Mouse (Mus musculus) midbrain, embryonic 10.5 days (tissue): ENCODE data around the gene Gm21834. TPM values are rescaled to one million over a fixed set of nuclear protein-coding genes. Genes with fewer than 3 reads are reported as not detected.

Experiments used
- DNase-seq: peaks from one replicate; pipeline ENCODE4 v3.0.0-alpha.2; 2017; ENCODE audit warnings: low spot score
- H3K27ac ChIP-seq: fragments of 300-500 bp; sonication (generic); replicated peaks from 2 replicates; pipeline ENCODE4 v1.5.1; 2016; ENCODE audit warnings: mild to moderate bottlenecking
- H3K27me3 ChIP-seq: fragments of 300-500 bp; sonication (generic); 2 replicates; pipeline ENCODE4 v1.6.1; 2016; ENCODE audit warnings: low read depth, mild to moderate bottlenecking; ENCODE audit not compliant: poor library complexity, severe bottlenecking
- H3K36me3 ChIP-seq: fragments of 300-500 bp; sonication (generic); 2 replicates; pipeline ENCODE4 v1.6.1; 2016; ENCODE audit warnings: mild to moderate bottlenecking, moderate library complexity
- H3K4me1 ChIP-seq: fragments of 300-500 bp; sonication (generic); 2 replicates; pipeline ENCODE4 v1.6.1; 2016
- H3K4me3 ChIP-seq: fragments of 300-500 bp; sonication (generic); 2 replicates; pipeline ENCODE4 v1.5.1; 2016; ENCODE audit warnings: mild to moderate bottlenecking, moderate library complexity
- H3K9me3 ChIP-seq: fragments of 300-500 bp; sonication (generic); replicated peaks from 2 replicates; pipeline ENCODE4 v1.6.1; 2016; ENCODE audit warnings: mild to moderate bottlenecking
- WGBS: fragments of 180-500 bp; shearing (Covaris S2); methylation state at CpG from one replicate; pipeline ENCODE4 v1.1.7; 2016; 5-methylcytosine and 5-hydroxymethylcytosine counted together
- polyA plus RNA-seq: library from polyadenylated mRNA; unstranded; fragments of >200 nt; fragmentation: Nextera tagmentation; extraction: Ambion mirVana; gene quantifications from 2 replicates; pipeline ENCODE4 v1.2.1, GENCODE M21; 2016

Gene Gm21834
- not detected in 2 replicates for polyA plus RNA-seq

DNA sequence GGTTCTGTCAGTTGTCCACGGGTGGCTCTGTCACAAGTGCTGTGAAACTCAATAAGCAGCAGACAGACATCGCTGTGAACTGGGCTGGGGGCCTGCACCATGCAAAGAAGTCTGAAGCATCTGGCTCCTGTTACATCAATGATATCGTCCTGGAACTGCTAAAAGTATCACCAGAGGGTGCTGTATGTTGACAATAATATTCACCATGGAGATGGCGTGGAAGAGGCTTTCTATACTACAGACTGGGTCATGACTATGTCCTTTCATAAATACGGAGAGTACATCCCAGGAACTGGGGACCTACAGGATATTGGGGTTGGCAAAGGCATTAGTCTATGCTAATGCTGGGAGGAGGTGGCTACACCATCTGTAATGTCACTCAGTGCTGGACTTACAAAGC is at the start of gene Gm21834:
Gene Gm21834, minus strand, starts transcription at position 101 of the 400 bp plus-strand sequence.
- Histone ChIP-seq H3K4me3 (no peak within 1 kb of the TSS), H3K4me1 (no peaks in the 10 kb centered on the region), H3K27ac (no peak within 1 kb of the TSS), H3K36me3 (no peaks in the 10 kb centered on the region), H3K9me3 (no peaks in the 10 kb centered on the region), H3K27me3 (no peaks in the 10 kb centered on the region)
- WGBS, result 88% methylated on average over 5 of the region's 5 CpGs
- no peak for DNase-seq

DNA sequence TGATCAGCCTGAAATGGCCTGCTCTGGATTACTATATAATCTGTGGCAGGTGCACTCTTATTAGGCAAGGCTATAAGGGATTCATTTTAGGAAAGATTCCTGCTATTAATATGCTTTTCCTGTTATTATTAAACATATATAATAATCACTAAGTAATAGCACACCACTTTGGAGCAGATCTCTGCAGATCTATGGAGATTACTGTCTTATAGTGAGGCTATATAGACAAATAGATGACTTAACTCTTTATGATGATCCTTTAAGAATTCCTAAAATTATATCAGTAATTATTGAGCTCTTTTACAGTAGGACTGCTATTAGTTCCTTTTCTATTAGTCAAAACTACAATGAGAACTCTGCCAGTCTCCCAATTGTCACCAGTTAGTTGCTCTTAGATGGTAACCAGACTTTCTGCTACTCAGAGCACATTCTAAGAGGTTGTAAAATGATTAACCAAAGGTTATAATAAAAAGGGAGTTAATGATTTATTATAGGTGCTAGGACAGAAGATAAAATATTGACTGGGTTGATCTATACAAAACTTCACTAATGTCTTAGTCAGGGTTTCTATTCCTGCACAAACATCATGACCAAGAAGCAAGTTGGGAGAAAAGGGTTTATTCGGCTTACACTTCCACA is 46.3 kb upstream of the Gm21834 start:
- Histone ChIP-seq H3K4me1 (no peaks in the 10 kb centered on the region), H3K4me3 (no peak overlapping the region), H3K36me3 (no peaks in the 10 kb centered on the region), H3K9me3 (peaks cover 6% of the 10 kb centered on the region), H3K27me3 (no peaks in the 10 kb centered on the region), H3K27ac (no peak overlapping the region)
- DNase-seq, result no peak
- WGBS, result 86% methylated on average over 1 of the region's 1 CpGs

DNA sequence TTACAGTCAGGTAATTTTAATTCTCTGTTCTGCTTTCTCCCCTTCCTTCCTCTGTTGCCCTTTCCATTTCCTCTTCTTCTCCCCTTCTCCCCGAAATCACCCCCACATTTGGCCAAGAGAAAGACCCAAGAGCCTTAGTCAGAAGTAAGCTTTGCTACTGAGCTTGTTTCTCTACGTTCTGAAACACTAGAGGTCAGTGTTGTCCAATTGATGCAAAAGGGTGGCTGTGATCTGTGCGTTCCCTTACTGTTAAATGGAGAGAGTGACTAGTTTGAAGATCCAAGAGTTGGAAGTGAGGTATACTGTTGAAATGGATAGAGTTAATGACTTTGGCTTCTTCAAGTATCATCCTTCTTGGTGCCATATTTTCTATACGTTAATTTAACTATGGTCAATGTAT is 28.9 kb upstream of the Gm21834 start:
- Histone ChIP-seq H3K4me1 (peaks cover 9% of the 10 kb centered on the region; the same call in 1 of the 2 replicates), H3K36me3 (no peaks in the 10 kb centered on the region), H3K27ac (no peak overlapping the region), H3K27me3 (no peaks in the 10 kb centered on the region), H3K9me3 (no peaks in the 10 kb centered on the region), H3K4me3 (no peak overlapping the region)
- WGBS, result 24% methylated on average over 4 of the region's 4 CpGs
- DNase-seq, result no peak

DNA sequence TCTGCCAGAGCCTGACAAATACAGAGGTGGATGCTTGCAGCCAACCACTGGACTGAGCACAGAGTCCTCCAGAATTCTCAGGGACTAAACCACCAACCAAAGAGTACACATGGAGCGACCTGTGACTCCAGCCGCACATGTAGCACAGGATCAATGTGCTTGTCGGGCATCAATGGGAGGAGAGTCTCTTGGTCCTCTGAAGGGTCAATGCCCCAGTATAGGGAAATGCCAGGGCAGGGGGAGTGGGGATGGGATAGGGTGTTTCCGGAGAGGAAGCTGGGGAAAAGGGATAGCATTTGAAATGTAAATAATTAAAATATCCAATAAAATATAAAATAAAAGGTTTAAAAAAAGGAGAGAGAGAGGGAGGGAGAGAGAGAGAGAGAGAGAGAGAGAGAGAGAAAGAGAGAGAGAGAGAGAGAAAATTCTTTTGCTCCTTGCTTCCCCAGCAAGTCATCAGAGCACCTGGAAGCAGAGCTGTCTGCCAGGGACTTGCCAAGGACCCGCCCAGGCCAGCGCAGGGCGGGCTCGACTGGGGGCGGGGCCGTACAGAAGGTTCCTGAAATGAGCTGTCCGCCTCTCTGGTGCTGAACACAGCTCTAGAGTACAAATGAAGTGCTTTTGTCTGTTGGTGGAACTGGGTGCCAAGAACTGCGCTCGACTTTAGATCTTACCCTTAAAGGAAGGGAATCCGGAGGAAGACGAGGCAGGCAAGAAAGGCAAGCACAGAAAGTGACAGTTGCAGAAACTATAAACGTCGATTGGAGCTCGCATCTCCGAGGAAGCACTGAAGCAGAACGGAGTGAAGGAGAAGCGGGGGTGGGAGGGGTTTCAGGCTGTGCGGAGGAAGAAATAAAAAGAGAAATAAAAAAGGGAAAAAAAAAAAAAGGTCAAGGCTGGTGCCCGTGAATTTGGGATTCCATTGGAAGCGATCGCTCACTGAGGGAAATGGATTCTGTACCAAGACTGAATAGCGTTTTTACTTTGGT is 26.9 kb upstream of the Gm21834 start, which contains the start of gene Cntnap5c:
Gene Cntnap5c, plus strand, starts transcription at position 949 of the 989 bp plus-strand sequence.
- Histone ChIP-seq H3K27ac (no peak within 1 kb of the TSS), H3K4me3 (peak within 1 kb of the TSS; percentile 39), H3K9me3 (no peaks in the 10 kb centered on the region), H3K27me3 (no peaks in the 10 kb centered on the region), H3K36me3 (no peaks in the 10 kb centered on the region), H3K4me1 (peaks cover 9% of the 10 kb centered on the region; the same call in 1 of the 2 replicates)
- 21% methylated on average over 26 of the region's 26 CpGs for WGBS
- peak; percentile 68 for DNase-seq

DNA sequence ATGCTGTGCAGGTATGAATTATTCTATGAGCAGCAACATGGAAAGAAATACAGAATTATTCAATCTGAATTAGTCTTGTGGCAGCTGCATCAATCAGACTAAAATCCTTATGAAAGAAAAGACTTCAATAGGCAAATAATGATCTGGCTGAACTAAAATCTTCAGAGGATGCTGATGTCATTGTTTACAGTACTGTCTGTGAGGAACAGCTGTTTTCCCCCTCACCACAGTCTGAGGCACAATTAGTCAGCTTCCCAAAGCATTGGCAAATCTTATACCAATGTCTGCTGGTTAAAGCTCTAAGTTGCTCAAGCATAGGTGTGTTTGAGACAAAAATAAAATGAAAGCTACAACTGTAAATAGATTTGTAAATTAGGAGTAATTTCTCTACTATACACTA is 25.3 kb upstream of the Gm21834 start:
- no peak for DNase-seq
- Histone ChIP-seq H3K9me3 (no peaks in the 10 kb centered on the region), H3K4me1 (peaks cover 9% of the 10 kb centered on the region; the same call in 1 of the 2 replicates), H3K4me3 (no peak overlapping the region), H3K27ac (no peak overlapping the region), H3K36me3 (no peaks in the 10 kb centered on the region), H3K27me3 (no peaks in the 10 kb centered on the region)

DNA sequence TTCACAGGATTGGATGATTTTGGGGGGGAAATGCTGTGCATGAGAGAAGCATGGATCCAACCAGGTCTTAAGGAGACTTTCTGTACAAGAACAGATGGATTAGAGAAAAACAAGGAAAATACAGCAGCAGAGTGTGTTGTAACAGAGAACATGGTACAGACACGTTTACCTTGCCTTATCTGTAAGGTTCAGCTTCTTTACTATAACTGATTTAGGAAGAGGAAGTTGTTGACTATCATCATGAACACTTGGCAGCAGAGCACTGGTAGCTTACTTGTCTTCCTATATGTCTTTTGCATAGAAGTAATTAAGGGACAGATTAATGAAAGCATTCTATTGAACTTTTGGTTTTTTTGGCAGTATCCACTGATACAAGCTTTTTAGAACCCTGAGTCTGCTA is 16.0 kb upstream of the Gm21834 start:
- no peak for DNase-seq

DNA sequence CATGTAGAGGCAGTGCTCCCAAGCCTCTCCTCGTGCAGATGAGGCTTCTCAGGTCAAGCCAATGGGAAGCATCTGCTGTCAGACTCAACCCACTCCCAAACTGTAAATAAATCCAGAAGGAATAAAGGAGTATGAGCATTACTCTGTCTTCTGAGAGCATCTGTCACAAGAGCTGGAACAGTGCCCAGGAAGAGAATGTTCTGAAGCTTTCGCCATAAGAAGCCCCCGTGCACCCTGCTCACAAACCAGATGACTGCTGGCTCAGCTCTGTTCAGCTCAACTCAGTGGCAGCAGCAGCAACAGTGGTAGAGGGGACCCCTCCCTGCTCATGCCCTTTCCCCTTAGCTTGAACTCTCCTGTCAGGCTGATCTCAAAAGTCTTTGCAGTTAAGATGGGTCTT is 47.2 kb downstream of the Gm21834 start:
- WGBS, result 79% methylated on average over 3 of the region's 3 CpGs
- Histone ChIP-seq H3K9me3 (0 out of 2 replicates have a peak, but pooled peaks cover 4% of the 10 kb centered on the region), H3K27me3 (no peaks in the 10 kb centered on the region), H3K4me1 (no peaks in the 10 kb centered on the region), H3K27ac (no peak overlapping the region), H3K4me3 (no peak overlapping the region), H3K36me3 (no peaks in the 10 kb centered on the region)
- no peak for DNase-seq

More for the DNA sequence above, 16.0 kb upstream of the Gm21834 start:
- 68% methylated on average over 1 of the region's 1 CpGs for WGBS
- Histone ChIP-seq H3K9me3 (no peaks in the 10 kb centered on the region), H3K4me1 (no peaks in the 10 kb centered on the region), H3K36me3 (no peaks in the 10 kb centered on the region), H3K4me3 (no peak overlapping the region), H3K27ac (no peak overlapping the region), H3K27me3 (no peaks in the 10 kb centered on the region)

Other genes with a start within 250 kb of the Gm21834 start
- gene Vmn2r120, start 196.7 kb downstream of the Gm21834 start, polyA plus RNA-seq, result not detected in 2 replicates
- 0.12 TPM in 1 of 2 replicates, not detected in the other for gene Cntnap5c, start 27.4 kb upstream of the Gm21834 start, polyA plus RNA-seq